Mouse (Mus musculus) small intestine, adult 10 weeks (tissue): ENCODE data around the gene Zscan2. TPM values are rescaled to one million over a fixed set of nuclear protein-coding genes. Genes with fewer than 3 reads are reported as not detected.

Source experiments
- polyA plus RNA-seq: library from polyadenylated mRNA; stranded (reverse); fragments of 350-450 nt; fragmentation: Illumina TruSeq; extraction: RNeasy Lipid Tissue Mini Kit (QIAGEN cat#74804); gene quantifications from one replicate; pipeline ENCODE4 v1.2.3, GENCODE M21; 2014; ENCODE audit warnings: low replicate concordance

Zscan2 gene
- not detected for polyA plus RNA-seq

GRCm38 (mm10) chr7:80860729-80861274 lies at the start of gene Zscan2:
Gene Zscan2, plus strand, starts transcription at chr7:80860920.

DNA sequence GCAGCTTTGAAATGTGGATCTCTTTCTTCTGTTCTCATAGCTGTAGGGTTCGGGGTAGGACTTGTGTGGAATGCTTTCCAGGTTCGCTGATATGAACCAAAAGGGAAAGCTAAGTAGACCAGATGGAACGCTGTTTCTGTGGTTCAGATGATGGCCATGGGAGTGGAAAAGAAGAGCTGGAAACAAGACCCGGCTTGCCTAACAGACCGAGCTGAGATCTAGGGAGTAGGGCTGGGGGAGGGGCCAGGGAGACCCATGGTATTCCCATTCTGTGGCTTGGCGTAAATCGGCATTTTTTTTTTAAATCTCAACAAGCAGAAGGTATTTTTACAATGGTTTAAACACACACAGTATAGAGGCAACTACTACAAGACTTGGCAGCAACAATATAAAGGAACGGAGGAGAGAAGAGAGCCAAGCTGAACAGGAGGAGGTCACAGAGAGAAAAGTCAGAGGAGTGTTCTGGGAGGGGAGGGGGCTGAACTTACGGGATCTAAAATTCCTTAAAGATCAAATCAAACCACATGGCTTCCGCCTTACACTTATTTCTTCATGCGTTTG lies 34.8 kb upstream of the Zscan2 start, which contains the start of gene Iqgap1:
Iqgap1 (minus strand) TSS at position 132 of the 561 bp plus-strand sequence.

GRCm38 (mm10) chr7:80900944-80901501 lies 40.3 kb downstream of the Zscan2 start, which contains the start of gene Wdr73:
Gene Wdr73, minus strand, starts transcription at chr7:80901269.

DNA sequence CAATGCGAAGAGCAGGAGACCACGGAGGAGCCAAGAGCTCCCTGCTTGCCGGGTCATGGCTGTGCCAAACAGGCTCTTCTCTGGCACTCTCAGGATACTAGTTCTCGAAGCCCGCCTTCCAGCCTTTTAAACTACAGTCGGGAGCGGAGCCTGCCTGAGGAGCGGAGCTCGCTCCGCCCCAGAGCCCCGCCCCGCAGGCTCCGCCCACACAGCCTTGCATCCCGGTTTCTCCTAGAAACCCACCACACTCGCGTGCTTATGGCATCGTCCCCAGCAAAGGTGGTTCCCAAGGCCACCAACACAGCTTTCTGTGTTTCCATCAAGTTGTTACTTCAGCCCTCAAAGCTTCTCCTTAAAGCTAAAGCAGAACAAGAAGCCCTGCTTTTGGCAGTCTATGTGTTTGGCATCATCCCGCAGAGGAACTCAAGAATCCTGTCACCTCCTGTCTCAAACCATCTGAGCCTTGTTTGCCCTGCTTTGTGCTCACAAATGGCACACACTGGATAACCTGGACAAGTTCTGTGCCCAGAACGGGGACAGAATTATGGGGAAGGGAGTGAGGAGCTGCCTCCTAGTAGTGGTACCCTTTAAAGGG lies 44.3 kb downstream of the Zscan2 start, which contains the start of gene Nmb:
Nmb (minus strand) TSS at position 156 of the 595 bp plus-strand sequence.

Other genes starting within 250 kb of the Zscan2 start
- gene Crtc3, start 172.0 kb upstream of the Zscan2 start, polyA plus RNA-seq = 1.5 TPM
- gene Iqgap1, start 34.9 kb upstream of the Zscan2 start, polyA plus RNA-seq = 50.0 TPM
- 7.5 TPM for gene Wdr73, start 40.3 kb downstream of the Zscan2 start, polyA plus RNA-seq
- not detected for gene Nmb, start 44.2 kb downstream of the Zscan2 start, polyA plus RNA-seq
- gene Sec11a, start 86.9 kb downstream of the Zscan2 start, polyA plus RNA-seq = 154 TPM
- gene Zfp592, start 132.8 kb downstream of the Zscan2 start, polyA plus RNA-seq = 6.2 TPM
- not detected for gene Alpk3, start 196.7 kb downstream of the Zscan2 start, polyA plus RNA-seq